Mouse (Mus musculus): Measurements from ENCODE around the gene Mxi1. TPM values are rescaled to one million over a fixed set of nuclear protein-coding genes. Genes with fewer than 3 reads are reported as not detected.

Mxi1 gene
- total RNA-seq, 1 experiment = 20.1 TPM

GRCm38 (mm10) chr19:53299156-53299828 is 11.0 kb upstream of the Mxi1 start:
- Histone ChIP-seq H3K27ac (ENCODE audit: insufficient read depth, low read depth, low read length, poor library complexity, severe bottlenecking) (no peak overlapping the region), H3K9me3 (ENCODE audit: control insufficient read depth, insufficient read depth, low read depth, low read length) (no peaks in the 10 kb centered on the region), H3K36me3 (ENCODE audit: control insufficient read depth, insufficient read depth, low read length, poor library complexity, severe bottlenecking) (no peaks in the 10 kb centered on the region), H3K4me1 (ENCODE audit: control insufficient read depth in 2 of 2, insufficient read depth in 2 of 2, low read length in 2 of 2, poor library complexity in 1 of 2) (peaks cover 0 to 8% of the 10 kb centered on the region in 2 experiments; a peak in 1 of 4 replicates), H3K9ac (ENCODE audit: insufficient read depth, low read depth, low read length, poor library complexity, severe bottlenecking) (no peak overlapping the region), H3K4me3 (ENCODE audit: insufficient read depth in 1 of 2, low read depth in 1 of 2, low read length in 2 of 2, poor library complexity in 1 of 2, severe bottlenecking in 1 of 2) (no peak overlapping the region)
- TF ChIP-seq ZC3H11A (IDR thresholded peaks at IDR 0.05; ENCODE audit: borderline replicate concordance, low read depth, low read length) = no peak
- no peak for TF ChIP-seq ZNF384 (IDR thresholded peaks at IDR 0.05; ENCODE audit: low read depth, low read length)
- no peak for TF ChIP-seq MAFK (IDR thresholded peaks at IDR 0.05; ENCODE audit: insufficient read depth, low read depth, low read length)
- TF ChIP-seq HCFC1 (IDR thresholded peaks at IDR 0.05; ENCODE audit: borderline replicate concordance, insufficient read depth, low read length) = no peak
- TF ChIP-seq CHD2 (IDR thresholded peaks at IDR 0.05; ENCODE audit: low read depth, low read length) = no peak
- no peak for DNase-seq (ENCODE audit: low read depth, low spot score)
- in situ Hi-C loops (cut with MboI; ENCODE audit: low sequenced_read_pairs in 2 of 2, unreplicated experiment in 2 of 2) = no loop called here

GRCm38 (mm10) chr19:53299829-53300181 is 10.5 kb upstream of the Mxi1 start:
- Histone ChIP-seq H3K4me1 (ENCODE audit: control insufficient read depth in 2 of 2, insufficient read depth in 2 of 2, low read length in 2 of 2, poor library complexity in 1 of 2) (peaks cover 0 to 8% of the 10 kb centered on the region in 2 experiments; a peak in 1 of 4 replicates), H3K4me3 (ENCODE audit: insufficient read depth in 1 of 2, low read depth in 1 of 2, low read length in 2 of 2, poor library complexity in 1 of 2, severe bottlenecking in 1 of 2) (no peak overlapping the region), H3K36me3 (ENCODE audit: control insufficient read depth, insufficient read depth, low read length, poor library complexity, severe bottlenecking) (no peaks in the 10 kb centered on the region), H3K9ac (ENCODE audit: insufficient read depth, low read depth, low read length, poor library complexity, severe bottlenecking) (no peak overlapping the region), H3K9me3 (ENCODE audit: control insufficient read depth, insufficient read depth, low read depth, low read length) (no peaks in the 10 kb centered on the region), H3K27ac (ENCODE audit: insufficient read depth, low read depth, low read length, poor library complexity, severe bottlenecking) (no peak overlapping the region)
- DNase-seq (ENCODE audit: low read depth, low spot score) = no peak
- in situ Hi-C loops (cut with MboI; ENCODE audit: low sequenced_read_pairs in 2 of 2, unreplicated experiment in 2 of 2) = no loop called here
- TF ChIP-seq HCFC1 (IDR thresholded peaks at IDR 0.05; ENCODE audit: borderline replicate concordance, insufficient read depth, low read length) (no peak), CHD2 (IDR thresholded peaks at IDR 0.05; ENCODE audit: low read depth, low read length) (no peak), ZC3H11A (IDR thresholded peaks at IDR 0.05; ENCODE audit: borderline replicate concordance, low read depth, low read length) (no peak)

- Histone ChIP-seq H3K9me3 (ENCODE audit: control insufficient read depth, insufficient read depth, low read depth, low read length) (no peaks in the 10 kb centered on the region), H3K9ac (ENCODE audit: insufficient read depth, low read depth, low read length, poor library complexity, severe bottlenecking) (no peak overlapping the region), H3K27ac (ENCODE audit: insufficient read depth, low read depth, low read length, poor library complexity, severe bottlenecking) (no peak overlapping the region), H3K4me1 (ENCODE audit: control insufficient read depth in 2 of 2, insufficient read depth in 2 of 2, low read length in 2 of 2, poor library complexity in 1 of 2) (peaks cover 0 to 9% of the 10 kb centered on the region in 2 experiments; a peak in 1 of 4 replicates), H3K4me3 (ENCODE audit: insufficient read depth in 1 of 2, low read depth in 1 of 2, low read length in 2 of 2, poor library complexity in 1 of 2, severe bottlenecking in 1 of 2) (no peak overlapping the region), H3K36me3 (ENCODE audit: control insufficient read depth, insufficient read depth, low read length, poor library complexity, severe bottlenecking) (no peaks in the 10 kb centered on the region)
- no peak for DNase-seq (ENCODE audit: low read depth, low spot score)
- TF ChIP-seq CHD2 (IDR thresholded peaks at IDR 0.05; ENCODE audit: low read depth, low read length) (no peak), HCFC1 (IDR thresholded peaks at IDR 0.05; ENCODE audit: borderline replicate concordance, insufficient read depth, low read length) (no peak)
- in situ Hi-C loops (cut with MboI; ENCODE audit: low sequenced_read_pairs in 2 of 2, unreplicated experiment in 2 of 2) = no loop called here
Observed at GRCm38 (mm10) chr19:53303382-53303781, 6.9 kb upstream of the Mxi1 start.

GRCm38 (mm10) chr19:53305621-53306020 is 4.7 kb upstream of the Mxi1 start:
- no peak overlapping the region for H3K9ac ChIP-seq (ENCODE audit: insufficient read depth, low read depth, low read length, poor library complexity, severe bottlenecking)
- TF ChIP-seq HCFC1 (IDR thresholded peaks at IDR 0.05; ENCODE audit: borderline replicate concordance, insufficient read depth, low read length) = no peak
- no peak for TF ChIP-seq CHD2 (IDR thresholded peaks at IDR 0.05; ENCODE audit: low read depth, low read length)
- TF ChIP-seq ZC3H11A (IDR thresholded peaks at IDR 0.05; ENCODE audit: borderline replicate concordance, low read depth, low read length) = no peak
- TF ChIP-seq MAFK (IDR thresholded peaks at IDR 0.05; ENCODE audit: insufficient read depth, low read depth, low read length) = no peak
- TF ChIP-seq ZNF384 (IDR thresholded peaks at IDR 0.05; ENCODE audit: low read depth, low read length) = no peak
- in situ Hi-C loops (cut with MboI; ENCODE audit: low sequenced_read_pairs in 2 of 2, unreplicated experiment in 2 of 2) = no loop called here
- H3K4me3 ChIP-seq (ENCODE audit: insufficient read depth in 1 of 2, low read depth in 1 of 2, low read length in 2 of 2, poor library complexity in 1 of 2, severe bottlenecking in 1 of 2) = no peak overlapping the region
- no peaks in the 10 kb centered on the region for H3K9me3 ChIP-seq (ENCODE audit: control insufficient read depth, insufficient read depth, low read depth, low read length)
- H3K36me3 ChIP-seq (ENCODE audit: control insufficient read depth, insufficient read depth, low read length, poor library complexity, severe bottlenecking) = no peaks in the 10 kb centered on the region
- no peak overlapping the region for H3K27ac ChIP-seq (ENCODE audit: insufficient read depth, low read depth, low read length, poor library complexity, severe bottlenecking)
- H3K4me1 ChIP-seq (ENCODE audit: control insufficient read depth in 2 of 2, insufficient read depth in 2 of 2, low read length in 2 of 2, poor library complexity in 1 of 2) = peaks cover 3 to 12% of the 10 kb centered on the region in 2 experiments; a peak in 2 of 4 replicates
- DNase-seq (ENCODE audit: low read depth, low spot score) = no peak

- H3K9ac ChIP-seq (ENCODE audit: insufficient read depth, low read depth, low read length, poor library complexity, severe bottlenecking) = no peak overlapping the region
- in situ Hi-C loops (cut with MboI; ENCODE audit: low sequenced_read_pairs in 2 of 2, unreplicated experiment in 2 of 2) = no loop called here
- no peak overlapping the region for H3K27ac ChIP-seq (ENCODE audit: insufficient read depth, low read depth, low read length, poor library complexity, severe bottlenecking)
- no peak overlapping the region for H3K4me3 ChIP-seq (ENCODE audit: insufficient read depth in 1 of 2, low read depth in 1 of 2, low read length in 2 of 2, poor library complexity in 1 of 2, severe bottlenecking in 1 of 2)
- H3K9me3 ChIP-seq (ENCODE audit: control insufficient read depth, insufficient read depth, low read depth, low read length) = no peaks in the 10 kb centered on the region
- TF ChIP-seq HCFC1 (IDR thresholded peaks at IDR 0.05; ENCODE audit: borderline replicate concordance, insufficient read depth, low read length) (no peak), ZNF384 (IDR thresholded peaks at IDR 0.05; ENCODE audit: low read depth, low read length) (no peak), ZC3H11A (IDR thresholded peaks at IDR 0.05; ENCODE audit: borderline replicate concordance, low read depth, low read length) (no peak), MAFK (IDR thresholded peaks at IDR 0.05; ENCODE audit: insufficient read depth, low read depth, low read length) (no peak), CHD2 (IDR thresholded peaks at IDR 0.05; ENCODE audit: low read depth, low read length) (no peak)
- no peaks in the 10 kb centered on the region for H3K36me3 ChIP-seq (ENCODE audit: control insufficient read depth, insufficient read depth, low read length, poor library complexity, severe bottlenecking)
- peaks cover 3 to 17% of the 10 kb centered on the region in 2 experiments; a peak in 3 of 4 replicates for H3K4me1 ChIP-seq (ENCODE audit: control insufficient read depth in 2 of 2, insufficient read depth in 2 of 2, low read length in 2 of 2, poor library complexity in 1 of 2)
- no peak for DNase-seq (ENCODE audit: low read depth, low spot score)
Observed at GRCm38 (mm10) chr19:53306706-53307105, 3.6 kb upstream of the Mxi1 start.

All from ES-E14 (cell line).